Mouse (Mus musculus): ENCODE measurements around the gene Popdc3. TPM values are rescaled to one million over a fixed set of nuclear protein-coding genes. Genes with fewer than 3 reads are reported as not detected.
"Not testable (repeated sequence)": the region's sequence is repeated elsewhere in the genome, so short reads cannot be mapped to it uniquely, and the experiment has no call there.

The Popdc3 gene
- polyA plus RNA-seq, 1 experiment from 2014 or later = 0.54 TPM

GRCm38 (mm10) chr10:45290618-45291017 lies 112.7 kb downstream of the Popdc3 start:
- Histone ChIP-seq H3K4me2 (replicated peaks) (no peak overlapping the region), H3K27ac (no peak overlapping the region), H3K9ac (replicated peaks) (no peak overlapping the region), H3K4me1 (replicated peaks) (peaks cover 8% of the 10 kb centered on the region), H3K4me3 (replicated peaks) (no peak overlapping the region), H3K36me3 (no peaks in the 10 kb centered on the region), H3K9me3 (no peaks in the 10 kb centered on the region), H3K27me3 (peaks cover 48% of the 10 kb centered on the region)
- ATAC-seq = no peak
- 38% methylated on average over 5 of the region's 5 CpGs for WGBS

- not testable (repeated sequence) for H3K4me1 ChIP-seq (replicated peaks); ATAC-seq; H3K4me2 ChIP-seq (replicated peaks); H3K9ac ChIP-seq (replicated peaks); H3K36me3 ChIP-seq; H3K4me3 ChIP-seq (replicated peaks); H3K9me3 ChIP-seq; H3K27ac ChIP-seq
- WGBS = 79% methylated on average over 4 of the region's 4 CpGs
- peaks cover 38% of the 10 kb centered on the region for H3K27me3 ChIP-seq
Observed at GRCm38 (mm10) chr10:45292159-45292558, 114.3 kb downstream of the Popdc3 start.

DNA sequence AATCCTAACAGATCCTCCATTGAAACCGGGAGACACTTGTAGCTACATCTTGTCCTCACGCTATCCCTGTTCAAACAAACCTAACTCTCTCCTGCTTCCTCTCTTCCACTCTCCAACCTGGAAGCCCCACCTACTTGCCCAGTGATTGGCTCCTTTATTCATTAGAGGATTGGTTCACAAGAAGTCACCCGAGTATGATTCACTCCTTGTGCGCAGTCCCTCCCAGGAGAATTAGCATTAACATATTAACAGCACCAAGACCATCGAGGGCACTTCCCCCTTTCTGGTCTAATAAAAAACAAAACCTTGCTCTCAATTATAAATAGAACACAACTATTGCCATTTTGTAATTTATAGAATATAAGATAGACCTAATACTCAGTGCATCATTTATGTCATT lies 117.2 kb downstream of the Popdc3 start:
- H3K36me3 ChIP-seq = no peaks in the 10 kb centered on the region
- H3K4me1 ChIP-seq (replicated peaks) = no peaks in the 10 kb centered on the region
- 78% methylated on average over 5 of the region's 5 CpGs for WGBS
- H3K4me3 ChIP-seq (replicated peaks) = no peak overlapping the region
- no peak for ATAC-seq
- H3K9me3 ChIP-seq = no peaks in the 10 kb centered on the region
- no peak overlapping the region for H3K27ac ChIP-seq
- H3K4me2 ChIP-seq (replicated peaks) = no peak overlapping the region
- peaks cover 17% of the 10 kb centered on the region for H3K27me3 ChIP-seq
- no peak overlapping the region for H3K9ac ChIP-seq (replicated peaks)

- H3K9ac ChIP-seq (replicated peaks) = no peak overlapping the region
- H3K4me1 ChIP-seq (replicated peaks) = no peaks in the 10 kb centered on the region
- no peaks in the 10 kb centered on the region for H3K36me3 ChIP-seq
- H3K27me3 ChIP-seq = no peaks in the 10 kb centered on the region
- no peak overlapping the region for H3K4me2 ChIP-seq (replicated peaks)
- H3K27ac ChIP-seq = no peak overlapping the region
- WGBS = 71% methylated on average over 6 of the region's 6 CpGs
- no peaks in the 10 kb centered on the region for H3K9me3 ChIP-seq
- H3K4me3 ChIP-seq (replicated peaks) = no peak overlapping the region
- no peak for ATAC-seq
Observed at GRCm38 (mm10) chr10:45298503-45298902, 120.6 kb downstream of the Popdc3 start.

DNA sequence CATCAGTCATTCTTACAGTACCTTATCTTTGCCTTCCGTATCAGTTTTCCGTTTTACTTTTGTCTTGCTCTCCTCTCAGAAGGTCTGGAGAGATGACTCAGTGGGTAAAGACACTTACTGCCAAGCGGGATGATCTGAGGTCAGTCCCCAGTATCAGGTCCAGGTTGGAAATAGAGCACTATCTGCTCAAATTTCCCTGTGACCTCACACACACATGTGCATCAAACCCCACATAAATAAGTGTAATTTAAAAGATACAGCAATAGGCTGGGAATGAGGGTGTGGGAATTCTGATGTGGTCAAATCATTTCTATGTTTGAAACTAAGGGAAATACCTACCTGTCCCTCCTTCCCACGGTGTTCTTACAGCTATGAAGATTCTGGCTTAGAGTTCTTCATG lies 121.6 kb downstream of the Popdc3 start:
- H3K9ac ChIP-seq (replicated peaks) = no peak overlapping the region
- no peaks in the 10 kb centered on the region for H3K27me3 ChIP-seq
- no peak overlapping the region for H3K27ac ChIP-seq
- no peak for ATAC-seq
- no peak overlapping the region for H3K4me2 ChIP-seq (replicated peaks)
- no peaks in the 10 kb centered on the region for H3K36me3 ChIP-seq
- WGBS = 94% methylated on average over 4 of the region's 4 CpGs
- no peaks in the 10 kb centered on the region for H3K9me3 ChIP-seq
- no peak overlapping the region for H3K4me3 ChIP-seq (replicated peaks)
- H3K4me1 ChIP-seq (replicated peaks) = no peaks in the 10 kb centered on the region

DNA sequence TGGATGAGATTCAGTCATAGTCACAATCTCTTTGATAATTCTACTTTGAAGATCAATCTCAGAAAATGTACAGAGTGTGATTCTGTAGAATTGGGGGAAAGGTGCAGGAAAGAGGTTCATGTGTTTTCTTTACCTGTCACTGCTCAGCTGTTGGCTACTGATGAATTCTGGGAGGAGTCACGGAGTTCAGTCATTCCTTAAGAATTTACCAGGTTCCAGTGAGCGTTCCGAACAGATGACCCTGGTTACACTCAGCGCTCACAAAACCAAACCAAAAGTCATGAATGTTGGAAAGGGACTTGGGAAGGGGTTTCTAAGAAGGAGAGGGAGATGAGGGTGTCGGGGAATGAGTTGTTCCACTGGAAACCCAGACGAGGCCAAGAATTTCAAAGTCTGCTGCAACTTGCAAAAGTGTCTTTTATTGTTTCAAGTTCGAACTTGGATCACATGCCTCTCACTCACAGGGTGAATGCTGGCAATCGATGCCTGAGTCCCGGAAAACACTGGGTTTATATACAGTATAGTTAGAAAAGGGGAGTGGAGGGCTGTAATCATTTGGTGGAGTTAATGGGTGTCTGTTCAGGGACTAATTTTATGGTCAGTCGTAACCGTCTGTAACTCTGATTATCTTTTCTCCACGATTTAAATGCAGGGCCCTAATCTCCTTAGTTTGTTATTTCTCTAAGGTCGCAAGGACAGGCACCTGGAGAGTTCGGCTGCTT lies 125.6 kb downstream of the Popdc3 start:
- no peaks in the 10 kb centered on the region for H3K36me3 ChIP-seq
- H3K4me1 ChIP-seq (replicated peaks) = no peaks in the 10 kb centered on the region
- WGBS = 79% methylated on average over 14 of the region's 14 CpGs
- ATAC-seq = no peak
- no peak overlapping the region for H3K27ac ChIP-seq
- H3K4me3 ChIP-seq (replicated peaks) = no peak overlapping the region
- no peak overlapping the region for H3K9ac ChIP-seq (replicated peaks)
- H3K9me3 ChIP-seq = no peaks in the 10 kb centered on the region
- H3K27me3 ChIP-seq = no peaks in the 10 kb centered on the region
- H3K4me2 ChIP-seq (replicated peaks) = no peak overlapping the region

- no peak for ATAC-seq
- no peak overlapping the region for H3K27ac ChIP-seq
- H3K4me3 ChIP-seq (replicated peaks) = no peak overlapping the region
- H3K27me3 ChIP-seq = no peaks in the 10 kb centered on the region
- H3K4me2 ChIP-seq (replicated peaks) = no peak overlapping the region
- no peaks in the 10 kb centered on the region for H3K9me3 ChIP-seq
- no peak overlapping the region for H3K9ac ChIP-seq (replicated peaks)
- no peaks in the 10 kb centered on the region for H3K36me3 ChIP-seq
- 81% methylated on average over 5 of the region's 5 CpGs for WGBS
- H3K4me1 ChIP-seq (replicated peaks) = no peaks in the 10 kb centered on the region
Observed at GRCm38 (mm10) chr10:45305173-45305572, 127.3 kb downstream of the Popdc3 start.

DNA sequence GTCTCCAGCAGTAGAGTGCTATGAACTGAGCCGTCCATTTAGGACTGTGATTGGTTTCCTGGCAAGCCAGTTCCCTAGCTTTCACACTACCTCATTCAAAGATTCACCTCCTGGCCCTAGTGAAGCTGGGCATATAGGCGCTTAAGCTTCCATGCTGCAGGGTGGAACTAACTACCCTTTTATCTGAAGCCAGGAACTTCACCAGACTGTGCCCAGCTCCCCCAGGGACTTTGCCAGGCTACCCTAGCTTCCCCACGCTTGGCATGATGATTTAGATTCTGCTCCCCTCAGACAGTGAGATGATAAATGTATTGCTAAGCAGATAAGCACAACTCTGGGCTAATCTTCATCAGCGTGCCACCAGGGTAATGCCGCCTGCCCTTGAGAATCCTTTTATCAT lies 133.2 kb downstream of the Popdc3 start:
- Histone ChIP-seq H3K27me3 (no peaks in the 10 kb centered on the region), H3K4me3 (replicated peaks) (no peak overlapping the region), H3K4me2 (replicated peaks) (no peak overlapping the region), H3K4me1 (replicated peaks) (no peaks in the 10 kb centered on the region), H3K9me3 (no peaks in the 10 kb centered on the region), H3K27ac (no peak overlapping the region), H3K36me3 (no peaks in the 10 kb centered on the region), H3K9ac (replicated peaks) (no peak overlapping the region)
- no peak for ATAC-seq
- WGBS = 82% methylated on average over 5 of the region's 5 CpGs

DNA sequence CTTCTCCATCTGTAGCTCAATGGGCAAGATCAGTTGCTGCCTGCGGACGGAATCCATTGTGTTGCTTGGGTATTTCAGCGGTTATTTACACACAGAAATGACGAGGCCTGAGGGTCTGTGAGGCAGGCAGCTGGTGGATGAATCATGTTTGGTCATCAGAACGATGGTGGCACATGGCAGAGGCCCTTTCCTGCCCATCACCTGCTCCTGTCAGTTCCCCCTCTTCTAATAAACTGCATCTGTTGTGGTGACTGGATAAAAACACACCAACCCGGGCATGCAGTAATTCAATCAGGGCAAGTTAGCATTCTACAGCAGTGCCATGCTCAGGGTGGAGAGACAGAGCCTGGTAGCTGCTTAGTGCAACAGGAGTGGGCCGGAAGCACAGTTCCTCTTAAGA lies 133.7 kb downstream of the Popdc3 start:
- WGBS = 72% methylated on average over 7 of the region's 7 CpGs
- ATAC-seq = peak; percentile 58; the same call in 1 of the 2 replicates

GRCm38 (mm10) chr10:45314865-45315264 lies 137.0 kb downstream of the Popdc3 start:
- Histone ChIP-seq H3K9ac (replicated peaks) (no peak overlapping the region), H3K4me1 (replicated peaks) (no peaks in the 10 kb centered on the region), H3K27me3 (no peaks in the 10 kb centered on the region), H3K4me2 (replicated peaks) (no peak overlapping the region), H3K36me3 (no peaks in the 10 kb centered on the region), H3K9me3 (no peaks in the 10 kb centered on the region), H3K4me3 (replicated peaks) (no peak overlapping the region), H3K27ac (no peak overlapping the region)
- WGBS = 94% methylated on average over 16 of the region's 16 CpGs
- ATAC-seq = no peak

More for the DNA sequence above, 133.7 kb downstream of the Popdc3 start:
- Histone ChIP-seq H3K4me2 (replicated peaks) (no peak overlapping the region), H3K36me3 (no peaks in the 10 kb centered on the region), H3K27ac (no peak overlapping the region), H3K9me3 (no peaks in the 10 kb centered on the region), H3K27me3 (no peaks in the 10 kb centered on the region), H3K4me3 (replicated peaks) (no peak overlapping the region), H3K9ac (replicated peaks) (no peak overlapping the region), H3K4me1 (replicated peaks) (no peaks in the 10 kb centered on the region)

DNA sequence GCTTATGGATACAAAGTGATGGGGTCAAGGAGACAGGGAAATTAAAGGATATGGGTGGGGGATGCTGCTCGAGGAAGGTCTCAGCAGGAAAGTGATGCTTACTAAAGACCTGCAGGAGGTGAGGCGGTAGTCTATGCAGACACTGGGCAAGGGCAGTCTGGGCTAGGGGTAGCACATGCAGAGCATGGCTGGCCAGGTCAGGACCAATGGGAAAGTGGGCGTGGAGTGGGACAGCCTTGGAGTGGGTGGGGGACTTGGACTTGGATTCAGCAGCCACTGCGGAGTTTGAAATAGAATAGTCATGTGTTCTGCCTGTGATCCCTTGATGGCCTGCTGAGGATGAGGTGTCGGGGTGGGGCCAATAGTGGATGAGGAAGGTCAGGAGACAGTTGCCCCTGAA lies 141.0 kb downstream of the Popdc3 start:
- no peaks in the 10 kb centered on the region for H3K36me3 ChIP-seq
- H3K27ac ChIP-seq = no peak overlapping the region
- H3K9ac ChIP-seq (replicated peaks) = no peak overlapping the region
- no peaks in the 10 kb centered on the region for H3K9me3 ChIP-seq
- no peaks in the 10 kb centered on the region for H3K27me3 ChIP-seq
- H3K4me3 ChIP-seq (replicated peaks) = no peak overlapping the region
- 84% methylated on average over 5 of the region's 5 CpGs for WGBS
- no peak overlapping the region for H3K4me2 ChIP-seq (replicated peaks)
- no peaks in the 10 kb centered on the region for H3K4me1 ChIP-seq (replicated peaks)
- no peak for ATAC-seq

- ATAC-seq = no peak
- Histone ChIP-seq H3K4me3 (replicated peaks) (no peak overlapping the region), H3K9me3 (no peaks in the 10 kb centered on the region), H3K4me2 (replicated peaks) (no peak overlapping the region), H3K27me3 (no peaks in the 10 kb centered on the region), H3K9ac (replicated peaks) (no peak overlapping the region), H3K4me1 (replicated peaks) (no peaks in the 10 kb centered on the region), H3K36me3 (no peaks in the 10 kb centered on the region), H3K27ac (no peak overlapping the region)
- 49% methylated on average over 3 of the region's 3 CpGs for WGBS
Observed at GRCm38 (mm10) chr10:45320296-45320695, 142.4 kb downstream of the Popdc3 start.

GRCm38 (mm10) chr10:45324159-45324558 lies 146.3 kb downstream of the Popdc3 start:
- no peaks in the 10 kb centered on the region for H3K27me3 ChIP-seq
- no peaks in the 10 kb centered on the region for H3K9me3 ChIP-seq
- no peak for ATAC-seq
- no peak overlapping the region for H3K4me3 ChIP-seq (replicated peaks)
- H3K4me1 ChIP-seq (replicated peaks) = no peaks in the 10 kb centered on the region
- WGBS = 48% methylated on average over 1 of the region's 1 CpGs
- H3K9ac ChIP-seq (replicated peaks) = no peak overlapping the region
- H3K27ac ChIP-seq = no peak overlapping the region
- no peaks in the 10 kb centered on the region for H3K36me3 ChIP-seq
- no peak overlapping the region for H3K4me2 ChIP-seq (replicated peaks)

Measured in midbrain, embryonic 13.5 days (tissue).